Mouse (Mus musculus) liver, adult 2 months (tissue): ENCODE measurements around the gene B3gnt3.

Experiments
- CTCF ChIP-seq: fragments of 200-500 bp; IDR thresholded peaks from 2 replicates; pipeline ENCODE4 v1.5.1; 2011; ENCODE audit warnings: low read depth, low read length, control low read depth
- POLR2A ChIP-seq: fragments of 200-500 bp; IDR thresholded peaks from 2 replicates; pipeline ENCODE4 v1.6.1; 2011; ENCODE audit warnings: low read length, control low read depth; ENCODE audit not compliant: insufficient read depth; ENCODE audit errors: extremely low read depth

GRCm38 (mm10) chr8:71659751-71660150 lies 41.8 kb downstream of the B3gnt3 start:
- no peak for TF ChIP-seq POLR2A
- no peak for TF ChIP-seq CTCF
